Mouse (Mus musculus) heart, postnatal 0 days (tissue): ENCODE measurements around the gene Tnfsf9. TPM values are rescaled to one million over a fixed set of nuclear protein-coding genes. Genes with fewer than 3 reads are reported as not detected.

ENCODE experiments used
- ATAC-seq: fragments of 200-750 bp; cut with Nextera tagmentation; 2 replicates; pipeline ENCODE4 v1.8.0; 2017; ENCODE audit warnings: low read depth, moderate number of reproducible peaks, moderate library complexity; ENCODE audit not compliant: insufficient read depth
- DNase-seq: peaks from one replicate; pipeline ENCODE4 v3.0.0-alpha.2; 2016; ENCODE audit warnings: low spot score
- H3K27ac ChIP-seq: fragments of 300-500 bp; sonication (generic); 2 replicates; pipeline ENCODE4 v1.5.1; 2014; ENCODE audit warnings: low read depth, mild to moderate bottlenecking
- H3K27me3 ChIP-seq: fragments of 300-500 bp; sonication (generic); 2 replicates; pipeline ENCODE4 v1.6.1; 2014; ENCODE audit warnings: low read length, mixed read lengths; ENCODE audit not compliant: control insufficient read depth, insufficient read depth
- H3K36me3 ChIP-seq: fragments of 300-500 bp; sonication (generic); replicated peaks from 2 replicates; pipeline ENCODE4 v1.6.1; 2014; ENCODE audit warnings: low read length, mixed read lengths; ENCODE audit not compliant: control insufficient read depth, insufficient read depth
- H3K4me1 ChIP-seq: fragments of 300-500 bp; sonication (generic); 2 replicates; pipeline ENCODE4 v1.6.1; 2014; ENCODE audit warnings: antibody characterized with exemption; ENCODE audit not compliant: control insufficient read depth, insufficient read depth
- H3K4me2 ChIP-seq: fragments of 300-500 bp; sonication (generic); 2 replicates; pipeline ENCODE4 v1.6.1; 2014; ENCODE audit warnings: low read depth, mild to moderate bottlenecking, low read length, moderate library complexity
- H3K4me3 ChIP-seq: fragments of 300-500 bp; sonication (generic); 2 replicates; pipeline ENCODE4 v1.5.1; 2014; ENCODE audit warnings: low read depth, low read length
- H3K9ac ChIP-seq: fragments of 300-500 bp; sonication (generic); replicated peaks from 2 replicates; pipeline ENCODE4 v1.6.1; 2014; ENCODE audit warnings: low read depth, low read length, mixed read lengths
- H3K9me3 ChIP-seq: fragments of 300-500 bp; sonication (generic); replicated peaks from 2 replicates; pipeline ENCODE4 v1.6.1; 2016; ENCODE audit warnings: low read length; ENCODE audit not compliant: control insufficient read depth
- CTCF ChIP-seq: IDR thresholded peaks from 2 replicates; pipeline ENCODE4 v1.5.1; 2016; ENCODE audit warnings: antibody characterized with exemption, control low read depth, low read depth
- EP300 ChIP-seq: IDR thresholded peaks from 2 replicates; pipeline ENCODE4 v1.6.1; 2016; ENCODE audit warnings: antibody characterized with exemption, low read depth
- WGBS: fragments of 180-500 bp; shearing (Covaris S2); extraction: QIAGEN DNeasy Blood & Tissue Kit; methylation state at CpG from one replicate; pipeline ENCODE4 v1.1.7; 2014; 5-methylcytosine and 5-hydroxymethylcytosine counted together
- polyA plus RNA-seq: library from polyadenylated mRNA; unstranded; fragments of >200 nt; fragmentation: Nextera tagmentation; extraction: Ambion mirVana; gene quantifications from 2 replicates; pipeline ENCODE4 v1.2.1, GENCODE M21; 2015
- total RNA-seq: library from RNA; depleted of rRNA; stranded (reverse); fragments of >200 nt; gene quantifications from 2 replicates; pipeline ENCODE4 v1.2.3, GENCODE M21; 2014; ENCODE audit warnings: low replicate concordance

Tnfsf9 gene
- total and polyA plus RNA-seq, 2 experiments from 2014 or later: 0.84 to 0.93 TPM

- no peak overlapping the region for H3K4me2 ChIP-seq
- 63% methylated on average over 3 of the region's 3 CpGs for WGBS
- no peak for ATAC-seq
These were observed 34.6 kb downstream of the Tnfsf9 start for GRCm38 (mm10) chr17:57139708-57140107.

GRCm38 (mm10) chr17:57143704-57144103, 38.6 kb downstream of the Tnfsf9 start:
- no peak for DNase-seq
- Histone ChIP-seq H3K4me2 (no peak overlapping the region), H3K36me3 (no peaks in the 10 kb centered on the region), H3K27ac (no peak overlapping the region), H3K4me1 (no peaks in the 10 kb centered on the region), H3K9ac (no peak overlapping the region), H3K4me3 (no peak overlapping the region), H3K9me3 (no peaks in the 10 kb centered on the region), H3K27me3 (peaks cover 21% of the 10 kb centered on the region)
- TF ChIP-seq EP300 (no peak), CTCF (no peak)
- 68% methylated on average over 3 of the region's 3 CpGs for WGBS
- no peak for ATAC-seq

More at GRCm38 (mm10) chr17:57139708-57140107, 34.6 kb downstream of the Tnfsf9 start:
- Histone ChIP-seq H3K27me3 (no peaks in the 10 kb centered on the region), H3K9me3 (no peaks in the 10 kb centered on the region), H3K27ac (no peak overlapping the region), H3K4me1 (no peaks in the 10 kb centered on the region), H3K4me3 (no peak overlapping the region), H3K9ac (no peak overlapping the region), H3K36me3 (no peaks in the 10 kb centered on the region)
- no peak for TF ChIP-seq CTCF
- TF ChIP-seq EP300: no peak
- no peak for DNase-seq

GRCm38 (mm10) chr17:57145115-57145514, 40.0 kb downstream of the Tnfsf9 start:
- Histone ChIP-seq H3K9ac (no peak overlapping the region), H3K36me3 (no peaks in the 10 kb centered on the region), H3K4me2 (no peak overlapping the region), H3K4me3 (no peak overlapping the region), H3K27me3 (peaks cover 35% of the 10 kb centered on the region), H3K4me1 (no peaks in the 10 kb centered on the region), H3K27ac (no peak overlapping the region), H3K9me3 (no peaks in the 10 kb centered on the region)
- TF ChIP-seq CTCF (no peak), EP300 (no peak)
- 67% methylated on average over 1 of the region's 1 CpGs for WGBS
- ATAC-seq (no peak), DNase-seq (no peak)

- H3K36me3 ChIP-seq: no peaks in the 10 kb centered on the region
- no peak overlapping the region for H3K4me3 ChIP-seq
- H3K27ac ChIP-seq: no peak overlapping the region
- no peak for DNase-seq
- no peak overlapping the region for H3K4me2 ChIP-seq
- H3K27me3 ChIP-seq: peaks cover 37% of the 10 kb centered on the region
- no peaks in the 10 kb centered on the region for H3K4me1 ChIP-seq
- 0 out of 2 replicates have a peak, but pooled peaks cover 6% of the 10 kb centered on the region for H3K9me3 ChIP-seq
- H3K9ac ChIP-seq: no peak overlapping the region
- TF ChIP-seq EP300 (no peak), CTCF (no peak)
- 61% methylated on average over 4 of the region's 4 CpGs for WGBS
- no peak for ATAC-seq
These were observed 43.2 kb downstream of the Tnfsf9 start for GRCm38 (mm10) chr17:57148343-57148742.

GRCm38 (mm10) chr17:57148994-57149803, 44.1 kb downstream of the Tnfsf9 start, which contains the start of gene Cd70:
Gene Cd70 (minus strand): TSS chr17:57149777.
- peaks cover 37% of the 10 kb centered on the region for H3K27me3 ChIP-seq
- H3K9ac ChIP-seq: no peak within 1 kb of the TSS

More at GRCm38 (mm10) chr17:57148994-57149803, 44.1 kb downstream of the Tnfsf9 start, which contains the start of gene Cd70:
- 3% methylated on average over 38 of the region's 39 CpGs for WGBS
- no peak for DNase-seq
- Histone ChIP-seq H3K4me3 (peak within 1 kb of the TSS; percentile 33), H3K27ac (no peak within 1 kb of the TSS), H3K4me2 (peak within 1 kb of the TSS; percentile 46), H3K36me3 (no peaks in the 10 kb centered on the region), H3K9me3 (0 out of 2 replicates have a peak, but pooled peaks cover 6% of the 10 kb centered on the region), H3K4me1 (no peaks in the 10 kb centered on the region)
- no peak for ATAC-seq
- no peak for TF ChIP-seq CTCF
- TF ChIP-seq EP300: no peak
